Mouse (Mus musculus) spleen, adult 2 months (tissue): ENCODE results near the gene G6pc2.

Experiments
- CTCF ChIP-seq: fragments of 200-500 bp; IDR thresholded peaks from 2 replicates; pipeline ENCODE4 v1.5.1; 2011; ENCODE audit warnings: mild to moderate bottlenecking, inconsistent platforms; ENCODE audit not compliant: insufficient read depth, insufficient read length, insufficient replicate concordance; ENCODE audit errors: extremely low read depth
- POLR2A ChIP-seq: fragments of 200-500 bp; IDR thresholded peaks from 2 replicates; pipeline ENCODE4 v1.6.1; 2011; ENCODE audit warnings: low read depth, low read length, inconsistent platforms

GRCm38 (mm10) chr2:69215242-69215641 lies 4.4 kb downstream of the G6pc2 start:
- TF ChIP-seq CTCF (no peak), POLR2A (no peak)
